Mouse (Mus musculus) myocyte (in vitro differentiated cells): ENCODE results near the gene Sim1.

ENCODE experiments used
- E2F4 ChIP-seq: IDR thresholded peaks from one replicate; pipeline ENCODE4 v1.6.1; 2011; ENCODE audit warnings: mild to moderate bottlenecking, control low read depth, moderate library complexity; ENCODE audit not compliant: insufficient read depth
- MAX ChIP-seq: IDR thresholded peaks from one replicate; pipeline ENCODE4 v1.6.1; 2011; ENCODE audit warnings: low read depth, mild to moderate bottlenecking, control low read depth
- MYOD1 ChIP-seq, 3 experiments: IDR thresholded peaks; one replicate each; pipeline ENCODE4 v1.6.1; 2011; ENCODE audit warnings: control low read depth in 2 of 3, low read depth in 2 of 3, mild to moderate bottlenecking in 2 of 3, moderate library complexity in 1 of 3; ENCODE audit not compliant: insufficient read length in 2 of 3, control insufficient read depth in 1 of 3
- MYOG ChIP-seq, 3 experiments: IDR thresholded peaks; one replicate each; pipeline ENCODE4 v1.6.1; 2011; ENCODE audit warnings: control low read depth in 2 of 3, low read depth in 2 of 3, mild to moderate bottlenecking in 2 of 3; ENCODE audit not compliant: insufficient read length in 2 of 3, control insufficient read depth in 1 of 3, insufficient read depth in 1 of 3
- POLR2A ChIP-seq: IDR thresholded peaks from one replicate; pipeline ENCODE4 v1.6.1; 2011; ENCODE audit warnings: low read depth, mild to moderate bottlenecking, control low read depth, moderate library complexity; ENCODE audit not compliant: insufficient read length
- POLR2AphosphoS2 ChIP-seq: IDR thresholded peaks from one replicate; pipeline ENCODE4 v1.6.1; 2011; ENCODE audit warnings: low read depth, control low read depth; ENCODE audit not compliant: insufficient read length
- REST ChIP-seq: IDR thresholded peaks from one replicate; pipeline ENCODE4 v1.6.1; 2011; ENCODE audit warnings: mild to moderate bottlenecking, control low read depth, moderate library complexity; ENCODE audit not compliant: insufficient read depth, insufficient read length
- SRF ChIP-seq: IDR thresholded peaks from one replicate; pipeline ENCODE4 v1.6.1; 2011; ENCODE audit warnings: low read depth; ENCODE audit not compliant: control insufficient read depth, insufficient read length
- TCF12 ChIP-seq: IDR thresholded peaks from one replicate; pipeline ENCODE4 v1.6.1; 2011; ENCODE audit warnings: mild to moderate bottlenecking, control low read depth; ENCODE audit not compliant: poor library complexity, insufficient read depth, severe bottlenecking
- TCF3 ChIP-seq: IDR thresholded peaks from one replicate; pipeline ENCODE4 v1.6.1; 2011; ENCODE audit warnings: low read depth, control low read depth; ENCODE audit not compliant: insufficient read length
- USF1 ChIP-seq: IDR thresholded peaks from one replicate; pipeline ENCODE4 v1.6.1; 2011; ENCODE audit warnings: low read depth, mild to moderate bottlenecking, control low read depth, moderate library complexity

- TF ChIP-seq TCF12 = no peak
- no peak for TF ChIP-seq POLR2A
- no peak for TF ChIP-seq MYOD1 (IDR thresholded peaks at IDR 0.05; ENCODE audit: control insufficient read depth in 1 of 3, insufficient read length in 2 of 3, low read depth in 2 of 3)
- no peak for TF ChIP-seq POLR2AphosphoS2
- no peak for TF ChIP-seq MYOG (IDR thresholded peaks at IDR 0.05; ENCODE audit: control insufficient read depth in 1 of 3, insufficient read depth in 1 of 3, insufficient read length in 2 of 3, low read depth in 2 of 3)
- no peak for TF ChIP-seq SRF
- no peak for TF ChIP-seq REST
- no peak for TF ChIP-seq MAX
- no peak for TF ChIP-seq TCF3
- TF ChIP-seq E2F4 = no peak
- no peak for TF ChIP-seq USF1
Measured at GRCm38 (mm10) chr10:50895091-50895790, 687 bp downstream of the Sim1 start.
